Mouse (Mus musculus) mouse embryonic stem cell (cell line): Measurements from ENCODE around the gene Bod1.

ENCODE experiments used
- in situ Hi-C, 2 experiments: fragments of 300-500 bp; cut with MboI; formaldehyde crosslinking; loops; 1 replicate in 1 of 2; 3 replicates in 1 of 2; pipeline ENCODE4 v1.14.3; 2019 to 2020; ENCODE audit warnings: low sequenced_read_pairs in 2 of 2, low pct_unique_long_range_greater_than_20kb in 1 of 2, mixed read lengths in 1 of 2; ENCODE audit not compliant: unreplicated experiment in 1 of 2

The Bod1 gene

DNA sequence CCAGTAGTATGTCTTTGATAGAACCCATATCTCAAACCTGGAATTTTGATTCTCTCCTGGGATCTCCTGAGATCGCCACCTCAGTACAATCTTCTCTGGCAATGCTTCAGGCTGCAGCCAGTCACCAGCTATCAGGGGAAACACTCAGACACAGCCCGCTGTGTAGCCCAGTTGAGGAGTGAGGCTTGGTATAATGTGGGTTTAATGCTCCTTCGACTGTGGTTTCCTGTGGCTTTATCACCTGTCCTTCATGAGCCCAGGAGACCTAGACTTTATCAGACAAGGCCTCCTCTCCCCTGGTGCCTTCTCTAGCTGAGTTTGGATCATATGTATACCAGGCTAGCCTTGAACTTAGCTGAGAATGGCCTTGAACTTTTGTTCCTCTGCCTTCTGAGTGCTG lies 53.9 kb downstream of the Bod1 start:
- in situ Hi-C loops = loop anchor here (10.0 kb wide), 1 partner anchor 363 kb away; no protein-coding TSS in a partner anchor

DNA sequence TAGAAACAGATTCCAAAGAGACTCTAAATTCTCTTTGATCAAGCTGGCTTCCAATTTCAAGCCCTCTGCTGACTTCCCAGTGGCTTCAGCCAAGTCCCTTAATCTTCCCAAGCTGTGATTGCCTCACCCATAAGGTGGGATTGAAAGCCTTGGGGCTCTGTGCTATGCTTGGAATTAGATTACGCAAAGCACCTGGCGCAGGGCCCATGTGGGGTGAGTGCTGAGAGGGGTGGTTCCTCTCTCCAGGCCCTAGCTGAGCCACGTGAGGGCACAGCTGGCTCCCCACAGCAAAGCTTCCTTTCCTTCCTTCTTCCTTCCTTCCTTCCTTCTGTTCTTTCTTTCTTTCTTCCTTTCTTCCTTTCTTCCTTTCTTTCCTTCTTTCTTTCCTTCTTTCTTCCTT lies 54.4 kb downstream of the Bod1 start:
- in situ Hi-C loops = loop anchor here (10.0 kb wide), 1 partner anchor 362 kb away; no protein-coding TSS in a partner anchor

DNA sequence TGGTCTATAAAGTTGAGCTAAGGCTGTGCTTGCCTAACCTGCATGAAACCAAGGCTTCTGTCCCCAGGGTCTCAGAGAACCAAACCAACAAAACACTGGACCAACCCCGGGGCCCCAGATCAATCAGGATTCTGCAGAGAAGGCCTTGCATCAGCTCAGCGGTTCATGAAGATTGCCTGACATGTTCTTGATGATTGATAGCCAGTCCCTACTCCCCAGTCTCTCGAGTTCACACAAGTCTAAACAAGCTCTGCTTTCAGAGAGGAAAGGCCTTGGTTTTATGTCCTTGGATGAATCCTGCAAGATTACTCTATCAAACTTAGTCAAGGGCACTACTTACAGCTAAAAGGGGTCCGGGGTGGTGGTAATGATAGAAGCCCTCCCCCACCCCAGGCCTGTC lies 55.0 kb downstream of the Bod1 start:
- in situ Hi-C loops = loop anchor here (10.0 kb wide), 1 partner anchor 362 kb away; no protein-coding TSS in a partner anchor
